Mouse (Mus musculus) myocyte (in vitro differentiated cells): ENCODE data around the gene Myo16.

ENCODE experiments used
- CEBPB ChIP-seq: IDR thresholded peaks from 2 replicates; pipeline ENCODE4 v1.6.1; 2011; ENCODE audit warnings: mild to moderate bottlenecking, moderate library complexity; ENCODE audit not compliant: poor library complexity, insufficient read depth, severe bottlenecking
- MYOD1 ChIP-seq, 3 experiments: IDR thresholded peaks; one replicate each; pipeline ENCODE4 v1.6.1; 2011; ENCODE audit warnings: control low read depth in 2 of 3, low read depth in 2 of 3, mild to moderate bottlenecking in 2 of 3, moderate library complexity in 1 of 3; ENCODE audit not compliant: insufficient read length in 2 of 3, control insufficient read depth in 1 of 3
- POLR2A ChIP-seq: IDR thresholded peaks from one replicate; pipeline ENCODE4 v1.6.1; 2011; ENCODE audit warnings: low read depth, mild to moderate bottlenecking, control low read depth, moderate library complexity; ENCODE audit not compliant: insufficient read length
- SRF ChIP-seq: IDR thresholded peaks from one replicate; pipeline ENCODE4 v1.6.1; 2011; ENCODE audit warnings: low read depth; ENCODE audit not compliant: control insufficient read depth, insufficient read length
- TCF12 ChIP-seq: IDR thresholded peaks from one replicate; pipeline ENCODE4 v1.6.1; 2011; ENCODE audit warnings: mild to moderate bottlenecking, control low read depth; ENCODE audit not compliant: poor library complexity, insufficient read depth, severe bottlenecking
- USF1 ChIP-seq: IDR thresholded peaks from one replicate; pipeline ENCODE4 v1.6.1; 2011; ENCODE audit warnings: low read depth, mild to moderate bottlenecking, control low read depth, moderate library complexity

- no peak for TF ChIP-seq SRF
- no peak for TF ChIP-seq USF1
- TF ChIP-seq POLR2A = no peak
- no peak for TF ChIP-seq CEBPB
- TF ChIP-seq TCF12 = no peak
- no peak for TF ChIP-seq MYOD1 (IDR thresholded peaks at IDR 0.05; ENCODE audit: control insufficient read depth in 1 of 3, insufficient read length in 2 of 3, low read depth in 2 of 3)
Measured at GRCm38 (mm10) chr8:10638871-10639270, 485.2 kb downstream of the Myo16 start.
